Mouse (Mus musculus) intestine, embryonic 16.5 days (tissue): Measurements from ENCODE around the gene Aagab. TPM values are rescaled to one million over a fixed set of nuclear protein-coding genes. Genes with fewer than 3 reads are reported as not detected.
A peak's percentile ranks its signal among the peaks of the same experiment; 100 is the strongest.

Experiments
- ATAC-seq: fragments of 200-750 bp; cut with Nextera tagmentation; 2 replicates; pipeline ENCODE4 v1.8.0; 2017; ENCODE audit warnings: moderate TSS enrichment, moderate library complexity
- H3K27ac ChIP-seq: fragments of 300-500 bp; sonication (generic); 2 replicates; pipeline ENCODE4 v1.5.1; 2014; ENCODE audit warnings: mild to moderate bottlenecking, low read length
- H3K27me3 ChIP-seq: fragments of 300-500 bp; sonication (generic); replicated peaks from 2 replicates; pipeline ENCODE4 v1.6.1; 2014; ENCODE audit warnings: low read length, control low read depth, mixed read lengths; ENCODE audit not compliant: control insufficient read depth, insufficient read depth
- H3K36me3 ChIP-seq: fragments of 300-500 bp; sonication (generic); 2 replicates; pipeline ENCODE4 v1.6.1; 2014; ENCODE audit warnings: low read length, control low read depth; ENCODE audit not compliant: control insufficient read depth, insufficient read depth
- H3K4me1 ChIP-seq: fragments of 300-500 bp; sonication (generic); 2 replicates; pipeline ENCODE4 v1.6.1; 2014; ENCODE audit warnings: low read length, control low read depth, mixed read lengths; ENCODE audit not compliant: control insufficient read depth, insufficient read depth
- H3K4me2 ChIP-seq: fragments of 300-500 bp; sonication (generic); 2 replicates; pipeline ENCODE4 v1.6.1; 2014; ENCODE audit warnings: low read depth, low read length, control low read depth
- H3K4me3 ChIP-seq: fragments of 300-500 bp; sonication (generic); 2 replicates; pipeline ENCODE4 v1.5.1; 2014; ENCODE audit warnings: mild to moderate bottlenecking, low read length
- H3K9ac ChIP-seq: fragments of 300-500 bp; sonication (generic); 2 replicates; pipeline ENCODE4 v1.6.1; 2014; ENCODE audit warnings: low read depth, low read length
- H3K9me3 ChIP-seq: fragments of 300-500 bp; sonication (generic); 2 replicates; pipeline ENCODE4 v1.6.1; 2016; ENCODE audit warnings: low read length, control low read depth; ENCODE audit not compliant: control insufficient read depth
- WGBS: fragments of 180-500 bp; shearing (Covaris S2); extraction: QIAGEN DNeasy Blood & Tissue Kit; methylation state at CpG from one replicate; pipeline ENCODE4 v1.1.7; 2014; 5-methylcytosine and 5-hydroxymethylcytosine counted together
- polyA plus RNA-seq: library from polyadenylated mRNA; unstranded; fragments of >200 nt; fragmentation: Nextera tagmentation; extraction: Ambion mirVana; gene quantifications from 2 replicates; pipeline ENCODE4 v1.2.1, GENCODE M21; 2015

The Aagab gene
- 27.8 and 28.1 TPM in 2 replicates for polyA plus RNA-seq

GRCm38 (mm10) chr9:63602043-63602939 lies at the start of gene Aagab, which contains the start of gene Iqch:
Aagab (plus strand) TSS chr9:63602660.
Iqch (minus strand) TSS chr9:63602493.
- ATAC-seq = peak; percentile 99
- H3K27ac ChIP-seq = peak within 1 kb of the TSS; percentile 66
- H3K9me3 ChIP-seq = no peaks in the 10 kb centered on the region
- H3K9ac ChIP-seq = peak within 1 kb of the TSS; percentile 87
- no peaks in the 10 kb centered on the region for H3K27me3 ChIP-seq
- peak within 1 kb of the TSS; percentile 54 for H3K4me2 ChIP-seq
- no peaks in the 10 kb centered on the region for H3K36me3 ChIP-seq
- H3K4me1 ChIP-seq = peaks cover 11% of the 10 kb centered on the region
- WGBS = 2% methylated on average over 70 of the region's 70 CpGs
- H3K4me3 ChIP-seq = peak within 1 kb of the TSS; percentile 97

- Histone ChIP-seq H3K4me3 (no peak overlapping the region), H3K9me3 (no peaks in the 10 kb centered on the region), H3K27me3 (no peaks in the 10 kb centered on the region; the same call in 1 of the 2 replicates), H3K9ac (no peak overlapping the region), H3K36me3 (no peaks in the 10 kb centered on the region), H3K27ac (no peak overlapping the region), H3K4me1 (no peaks in the 10 kb centered on the region), H3K4me2 (no peak overlapping the region)
- ATAC-seq = no peak
- whole genome bisulfite sequencing = 69% methylated on average over 3 of the region's 3 CpGs
These were observed 48.8 kb upstream of the Aagab start for GRCm38 (mm10) chr9:63553628-63554027.

GRCm38 (mm10) chr9:63555460-63555990 lies 46.9 kb upstream of the Aagab start:
- Histone ChIP-seq H3K4me1 (no peaks in the 10 kb centered on the region), H3K27me3 (no peaks in the 10 kb centered on the region), H3K9ac (no peak overlapping the region), H3K9me3 (no peaks in the 10 kb centered on the region), H3K4me2 (no peak overlapping the region), H3K4me3 (no peak overlapping the region), H3K36me3 (no peaks in the 10 kb centered on the region), H3K27ac (no peak overlapping the region)
- no peak for ATAC-seq
- WGBS = 63% methylated on average over 3 of the region's 3 CpGs

- Histone ChIP-seq H3K27ac (no peak overlapping the region), H3K4me3 (no peak overlapping the region), H3K9ac (no peak overlapping the region), H3K27me3 (no peaks in the 10 kb centered on the region), H3K4me1 (no peaks in the 10 kb centered on the region), H3K4me2 (no peak overlapping the region), H3K36me3 (no peaks in the 10 kb centered on the region), H3K9me3 (no peaks in the 10 kb centered on the region)
- WGBS = 87% methylated on average over 1 of the region's 1 CpGs
- ATAC-seq = no peak
These were observed 46.1 kb upstream of the Aagab start for GRCm38 (mm10) chr9:63556316-63556715.

GRCm38 (mm10) chr9:63556933-63557332 lies 45.5 kb upstream of the Aagab start:
- no peak for ATAC-seq

GRCm38 (mm10) chr9:63561931-63562330 lies 40.5 kb upstream of the Aagab start:
- no peak overlapping the region for H3K9ac ChIP-seq
- no peaks in the 10 kb centered on the region for H3K4me1 ChIP-seq
- WGBS = 65% methylated on average over 8 of the region's 8 CpGs
- ATAC-seq = no peak
- no peaks in the 10 kb centered on the region for H3K36me3 ChIP-seq
- 0 out of 2 replicates have a peak, but pooled peaks cover 3% of the 10 kb centered on the region for H3K27me3 ChIP-seq
- no peak overlapping the region for H3K27ac ChIP-seq
- H3K4me3 ChIP-seq = no peak overlapping the region
- no peak overlapping the region for H3K4me2 ChIP-seq
- H3K9me3 ChIP-seq = no peaks in the 10 kb centered on the region

More at GRCm38 (mm10) chr9:63556933-63557332, 45.5 kb upstream of the Aagab start:
- H3K27ac ChIP-seq = no peak overlapping the region
- H3K9me3 ChIP-seq = no peaks in the 10 kb centered on the region
- no peak overlapping the region for H3K9ac ChIP-seq
- H3K4me2 ChIP-seq = no peak overlapping the region
- 77% methylated on average over 8 of the region's 8 CpGs for WGBS
- no peaks in the 10 kb centered on the region for H3K27me3 ChIP-seq
- no peak overlapping the region for H3K4me3 ChIP-seq
- H3K36me3 ChIP-seq = no peaks in the 10 kb centered on the region
- no peaks in the 10 kb centered on the region for H3K4me1 ChIP-seq

GRCm38 (mm10) chr9:63563436-63563835 lies 39.0 kb upstream of the Aagab start:
- ATAC-seq = no peak
- no peak overlapping the region for H3K9ac ChIP-seq
- H3K4me3 ChIP-seq = no peak overlapping the region
- H3K9me3 ChIP-seq = no peaks in the 10 kb centered on the region
- H3K36me3 ChIP-seq = no peaks in the 10 kb centered on the region
- WGBS = 62% methylated on average over 2 of the region's 2 CpGs
- no peaks in the 10 kb centered on the region for H3K4me1 ChIP-seq
- 0 out of 2 replicates have a peak, but pooled peaks cover 3% of the 10 kb centered on the region for H3K27me3 ChIP-seq
- H3K27ac ChIP-seq = no peak overlapping the region
- H3K4me2 ChIP-seq = no peak overlapping the region

- Histone ChIP-seq H3K27ac (no peak overlapping the region), H3K27me3 (0 out of 2 replicates have a peak, but pooled peaks cover 3% of the 10 kb centered on the region), H3K36me3 (no peaks in the 10 kb centered on the region), H3K4me1 (no peaks in the 10 kb centered on the region), H3K9me3 (no peaks in the 10 kb centered on the region), H3K4me3 (no peak overlapping the region), H3K4me2 (no peak overlapping the region), H3K9ac (no peak overlapping the region)
- 66% methylated on average over 6 of the region's 6 CpGs for WGBS
- ATAC-seq = no peak
These were observed 34.1 kb upstream of the Aagab start for GRCm38 (mm10) chr9:63568314-63568713.

- Histone ChIP-seq H3K27ac (no peak overlapping the region), H3K36me3 (no peaks in the 10 kb centered on the region), H3K4me1 (no peaks in the 10 kb centered on the region), H3K4me2 (no peak overlapping the region), H3K9ac (no peak overlapping the region), H3K27me3 (0 out of 2 replicates have a peak, but pooled peaks cover 3% of the 10 kb centered on the region), H3K4me3 (no peak overlapping the region), H3K9me3 (no peaks in the 10 kb centered on the region)
- ATAC-seq = no peak
- 19% methylated on average over 8 of the region's 8 CpGs for WGBS
These were observed 33.7 kb upstream of the Aagab start for GRCm38 (mm10) chr9:63568808-63569207.
